Mouse (Mus musculus) liver, embryonic 11.5 days (tissue): ENCODE data around the gene Abhd17c. TPM values are rescaled to one million over a fixed set of nuclear protein-coding genes. Genes with fewer than 3 reads are reported as not detected.

Experiments used
- ATAC-seq: fragments of 200-750 bp; cut with Nextera tagmentation; replicated peaks from 2 replicates; pipeline ENCODE4 v1.8.0; 2017; ENCODE audit warnings: moderate number of reproducible peaks, mild to moderate bottlenecking, moderate TSS enrichment, moderate library complexity; ENCODE audit not compliant: low FRiP score
- DNase-seq: peaks from one replicate; pipeline ENCODE4 v3.0.0-alpha.2; 2017; ENCODE audit warnings: low spot score
- H3K27ac ChIP-seq: fragments of 300-500 bp; sonication (generic); 2 replicates; pipeline ENCODE4 v1.5.1; 2014; ENCODE audit warnings: mild to moderate bottlenecking, low read depth, low read length, control low read depth
- H3K27me3 ChIP-seq: fragments of 300-500 bp; sonication (generic); replicated peaks from 2 replicates; pipeline ENCODE4 v1.6.1; 2014; ENCODE audit warnings: low read length, mixed read lengths; ENCODE audit not compliant: control insufficient read depth, insufficient read depth
- H3K36me3 ChIP-seq: fragments of 300-500 bp; sonication (generic); 2 replicates; pipeline ENCODE4 v1.6.1; 2014; ENCODE audit warnings: mild to moderate bottlenecking, low read length, moderate library complexity, mixed read lengths; ENCODE audit not compliant: control insufficient read depth, insufficient read depth
- H3K4me1 ChIP-seq: fragments of 300-500 bp; sonication (generic); replicated peaks from 2 replicates; pipeline ENCODE4 v1.6.1; 2014; ENCODE audit warnings: low read length, mixed read lengths; ENCODE audit not compliant: control insufficient read depth, insufficient read depth
- H3K4me2 ChIP-seq: fragments of 300-500 bp; sonication (generic); 2 replicates; pipeline ENCODE4 v1.6.1; 2014; ENCODE audit warnings: mild to moderate bottlenecking, control low read depth, moderate library complexity
- H3K4me3 ChIP-seq: fragments of 300-500 bp; sonication (generic); 2 replicates; pipeline ENCODE4 v1.5.1; 2014; ENCODE audit warnings: low read depth, low read length, control low read depth
- H3K9ac ChIP-seq: fragments of 300-500 bp; sonication (generic); 2 replicates; pipeline ENCODE4 v1.6.1; 2014; ENCODE audit warnings: low read depth, low read length, control low read depth
- H3K9me3 ChIP-seq: fragments of 300-500 bp; sonication (generic); 2 replicates; pipeline ENCODE4 v1.6.1; 2016; ENCODE audit warnings: low read length, inconsistent platforms, mixed read lengths; ENCODE audit not compliant: control insufficient read depth
- WGBS: fragments of 180-500 bp; shearing (Covaris S2); extraction: QIAGEN DNeasy Blood & Tissue Kit; methylation state at CpG from one replicate; pipeline ENCODE4 v1.1.7; 2014; 5-methylcytosine and 5-hydroxymethylcytosine counted together
- polyA plus RNA-seq: library from polyadenylated mRNA; unstranded; fragments of >200 nt; fragmentation: Nextera tagmentation; extraction: Ambion mirVana; gene quantifications from 2 replicates; pipeline ENCODE4 v1.2.1, GENCODE M21; 2014

Gene Abhd17c
- polyA plus RNA-seq, 1 experiment from 2014 or later, result 41.3 TPM

DNA sequence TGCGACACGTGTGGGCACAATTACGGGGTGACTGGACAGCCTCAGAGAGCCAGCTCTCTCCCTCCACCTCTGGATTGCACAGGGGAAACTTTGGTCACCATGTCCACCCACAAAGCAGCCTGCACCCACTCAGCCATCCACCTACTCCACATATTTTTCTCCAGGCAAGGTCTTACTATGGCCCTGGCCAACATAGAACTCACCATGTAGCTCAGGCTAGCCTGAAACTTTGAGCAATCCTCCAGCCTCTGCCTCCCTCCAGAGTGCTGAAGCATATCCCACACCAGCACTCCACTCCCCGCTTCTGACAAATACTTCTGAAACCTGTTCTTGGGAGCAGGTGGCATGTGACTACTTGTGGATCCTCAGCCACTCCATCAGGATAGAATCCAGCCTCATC, 1.9 kb downstream of the Abhd17c start:
- Histone ChIP-seq H3K4me2 (peak overlapping the region; percentile 93), H3K36me3 (0 out of 2 replicates have a peak, but pooled peaks cover 2% of the 10 kb centered on the region), H3K27me3 (no peaks in the 10 kb centered on the region), H3K4me3 (peak overlapping the region; percentile 92), H3K9me3 (no peaks in the 10 kb centered on the region), H3K27ac (no peak overlapping the region), H3K4me1 (peaks cover 42% of the 10 kb centered on the region), H3K9ac (peak overlapping the region; percentile 10; the same call in 1 of the 2 replicates)
- ATAC-seq (no peak), DNase-seq (no peak)
- WGBS, result 66% methylated on average over 4 of the region's 4 CpGs

DNA sequence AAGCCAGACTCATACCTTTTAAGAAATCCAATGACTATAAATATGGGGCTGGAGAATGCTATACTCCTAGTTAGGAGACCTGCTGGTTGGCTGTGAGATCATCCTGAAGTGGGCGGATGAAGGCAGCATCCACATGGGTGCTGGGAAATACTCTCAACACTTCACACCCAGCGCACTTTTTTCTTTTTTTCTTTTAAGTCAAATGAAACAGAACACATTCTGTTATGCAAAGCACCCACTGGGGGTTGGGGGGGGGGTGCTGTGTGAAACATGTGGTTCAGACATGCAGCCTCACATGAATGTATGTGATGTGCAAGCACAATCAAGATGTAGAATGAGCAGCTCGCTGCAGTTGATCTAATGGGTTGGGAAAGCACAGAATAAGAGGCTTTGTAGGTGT, 2.8 kb downstream of the Abhd17c start:
- DNase-seq (no peak), ATAC-seq (no peak)
- 84% methylated on average over 3 of the region's 3 CpGs for WGBS
- Histone ChIP-seq H3K9me3 (no peaks in the 10 kb centered on the region), H3K4me2 (no peak overlapping the region), H3K27me3 (no peaks in the 10 kb centered on the region), H3K27ac (no peak overlapping the region), H3K4me1 (peaks cover 50% of the 10 kb centered on the region), H3K4me3 (no peak overlapping the region), H3K36me3 (0 out of 2 replicates have a peak, but pooled peaks cover 2% of the 10 kb centered on the region), H3K9ac (no peak overlapping the region)

DNA sequence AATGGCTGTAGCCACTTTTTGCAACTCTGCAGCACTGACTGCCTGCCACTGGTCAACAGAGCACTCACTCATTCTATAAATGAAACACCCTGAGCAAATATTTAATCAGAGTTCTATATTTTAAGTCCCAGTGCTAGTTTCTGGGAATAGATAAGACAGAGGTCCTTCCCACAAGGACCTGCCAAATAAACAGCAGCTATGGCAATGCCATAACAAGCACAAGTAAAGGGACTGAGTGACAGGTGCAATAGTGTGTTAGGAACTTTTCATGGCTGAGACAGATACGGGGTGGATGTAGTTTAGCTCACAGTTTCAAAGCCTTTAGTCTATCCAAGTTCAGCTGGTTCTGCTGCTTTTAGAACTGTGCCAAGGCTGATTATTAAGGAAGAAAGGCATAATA, 3.9 kb downstream of the Abhd17c start:
- no peak overlapping the region for H3K27ac ChIP-seq
- no peak overlapping the region for H3K4me3 ChIP-seq
- H3K4me2 ChIP-seq, result no peak overlapping the region
- 83% methylated on average over 1 of the region's 1 CpGs for WGBS
- no peaks in the 10 kb centered on the region for H3K9me3 ChIP-seq
- DNase-seq, result no peak
- H3K36me3 ChIP-seq, result 0 out of 2 replicates have a peak, but pooled peaks cover 2% of the 10 kb centered on the region
- H3K4me1 ChIP-seq, result peaks cover 58% of the 10 kb centered on the region
- no peak overlapping the region for H3K9ac ChIP-seq
- no peaks in the 10 kb centered on the region for H3K27me3 ChIP-seq
- no peak for ATAC-seq

DNA sequence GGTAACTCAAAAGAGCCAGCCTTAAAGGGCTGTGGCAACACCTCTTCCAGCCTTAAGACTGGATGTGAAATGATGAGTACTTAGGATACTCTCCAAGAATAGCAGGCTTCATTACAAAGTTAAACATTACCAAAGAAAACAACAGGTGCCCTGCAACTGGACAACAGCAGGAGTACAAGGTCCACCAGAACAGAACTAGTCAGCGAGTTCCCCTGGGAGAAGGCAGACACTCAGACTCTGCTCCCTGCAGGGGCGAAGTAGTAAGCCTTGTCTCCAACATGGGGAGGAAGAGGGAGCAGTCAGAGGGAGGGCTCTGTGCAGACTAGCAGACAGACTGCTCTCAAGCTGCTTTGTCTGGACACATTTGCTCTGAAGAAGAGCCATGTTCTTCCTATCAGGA, 6.1 kb downstream of the Abhd17c start:
- Histone ChIP-seq H3K36me3 (0 out of 2 replicates have a peak, but pooled peaks cover 2% of the 10 kb centered on the region), H3K27me3 (no peaks in the 10 kb centered on the region), H3K27ac (no peak overlapping the region), H3K4me1 (peaks cover 60% of the 10 kb centered on the region), H3K4me3 (no peak overlapping the region), H3K9ac (no peak overlapping the region), H3K9me3 (no peaks in the 10 kb centered on the region), H3K4me2 (peak overlapping the region; percentile 13)
- DNase-seq, result no peak
- 64% methylated on average over 2 of the region's 2 CpGs for WGBS
- peak; percentile 46; the same call in 1 of the 2 replicates for ATAC-seq

DNA sequence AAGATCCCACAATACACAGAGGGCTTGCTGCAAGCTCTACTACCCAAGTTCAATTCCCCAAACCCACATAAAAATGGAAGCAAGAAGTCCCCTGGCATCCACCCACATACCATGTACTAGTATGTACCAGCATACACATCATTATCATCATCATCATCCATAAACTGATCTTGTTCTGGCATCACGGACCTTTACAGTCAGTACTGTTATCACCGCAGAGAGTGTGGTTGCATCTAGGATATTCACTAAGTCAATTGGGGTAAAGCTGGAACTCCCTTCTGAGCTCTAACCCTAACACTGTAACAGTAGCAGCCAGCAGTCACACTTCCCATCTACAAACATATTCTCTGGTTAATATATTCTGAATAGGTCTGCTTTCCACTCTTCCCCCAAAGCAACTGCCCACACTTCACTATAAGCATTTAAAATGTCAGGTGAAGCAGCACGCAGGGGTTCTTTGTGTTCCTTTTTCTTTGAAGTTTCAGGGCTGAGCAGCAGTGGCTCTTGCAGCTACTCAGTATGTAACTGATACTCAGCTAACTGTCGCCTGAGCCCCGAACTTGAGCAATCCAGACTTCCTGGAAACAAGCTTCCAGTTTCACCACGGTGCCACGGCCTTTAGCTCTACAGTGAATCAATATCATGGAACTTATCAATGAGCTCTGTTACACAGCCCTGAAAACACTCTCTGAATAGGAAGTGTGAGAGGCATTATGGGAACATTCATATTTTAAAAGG, 8.8 kb downstream of the Abhd17c start:
- peaks cover 49% of the 10 kb centered on the region for H3K4me1 ChIP-seq
- H3K4me3 ChIP-seq, result no peak overlapping the region
- H3K36me3 ChIP-seq, result no peaks in the 10 kb centered on the region
- peak overlapping the region; percentile 26 for H3K4me2 ChIP-seq
- DNase-seq (no peak), ATAC-seq (no peak)
- 0 out of 2 replicates have a peak overlapping the region, but pooled peaks have one; percentile 20 for H3K27ac ChIP-seq
- WGBS, result 38% methylated on average over 7 of the region's 7 CpGs
- no peaks in the 10 kb centered on the region for H3K9me3 ChIP-seq
- no peak overlapping the region for H3K9ac ChIP-seq
- H3K27me3 ChIP-seq, result no peaks in the 10 kb centered on the region

DNA sequence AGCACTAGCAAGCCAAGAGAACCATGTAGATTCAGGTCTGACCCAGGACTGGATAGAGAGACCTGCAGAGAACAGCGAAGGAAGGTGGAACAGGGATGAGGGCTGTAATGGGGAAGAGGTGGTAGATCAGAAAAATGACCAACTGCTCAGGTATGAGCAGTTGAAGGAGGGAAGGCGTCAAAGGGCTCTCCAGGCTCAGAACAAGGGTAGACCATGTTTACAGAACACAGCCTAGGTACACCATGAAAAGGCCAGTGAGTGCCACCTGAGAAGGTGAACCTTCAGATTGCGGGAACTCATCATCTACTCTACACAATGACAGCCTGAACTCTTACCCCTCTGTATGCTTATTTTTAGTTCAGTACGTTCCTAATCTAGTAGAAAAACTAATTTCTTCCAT, 9.5 kb downstream of the Abhd17c start:
- Histone ChIP-seq H3K4me3 (no peak overlapping the region), H3K4me2 (no peak overlapping the region), H3K9me3 (no peaks in the 10 kb centered on the region), H3K9ac (no peak overlapping the region), H3K36me3 (no peaks in the 10 kb centered on the region), H3K27me3 (no peaks in the 10 kb centered on the region), H3K4me1 (peaks cover 46% of the 10 kb centered on the region), H3K27ac (no peak overlapping the region)
- ATAC-seq, result no peak
- 84% methylated on average over 4 of the region's 4 CpGs for WGBS
- no peak for DNase-seq

DNA sequence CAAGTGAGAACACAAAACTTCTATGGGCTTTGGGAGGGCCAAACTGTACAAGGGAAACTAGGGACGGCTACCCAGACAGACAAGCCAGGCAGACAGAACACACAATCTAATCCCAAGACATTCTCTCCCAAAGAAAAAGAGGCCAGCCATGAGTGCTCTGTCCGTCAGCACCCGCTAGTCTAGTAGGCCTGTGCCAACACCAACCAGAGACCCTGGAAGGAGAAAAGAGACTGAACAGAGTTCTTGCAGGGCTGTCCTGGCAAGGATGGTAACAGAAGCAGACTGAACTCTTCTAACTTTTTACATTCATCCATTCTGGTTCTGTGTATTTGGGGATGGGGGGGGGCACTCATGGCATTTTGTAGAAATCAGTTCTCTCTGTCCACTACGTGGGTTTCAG, 12.1 kb downstream of the Abhd17c start:
- ATAC-seq (no peak), DNase-seq (no peak)
- 67% methylated on average over 4 of the region's 4 CpGs for WGBS
- Histone ChIP-seq H3K4me1 (peaks cover 32% of the 10 kb centered on the region), H3K27ac (no peak overlapping the region), H3K27me3 (no peaks in the 10 kb centered on the region), H3K4me3 (no peak overlapping the region), H3K9me3 (no peaks in the 10 kb centered on the region), H3K9ac (no peak overlapping the region), H3K4me2 (no peak overlapping the region), H3K36me3 (no peaks in the 10 kb centered on the region)

DNA sequence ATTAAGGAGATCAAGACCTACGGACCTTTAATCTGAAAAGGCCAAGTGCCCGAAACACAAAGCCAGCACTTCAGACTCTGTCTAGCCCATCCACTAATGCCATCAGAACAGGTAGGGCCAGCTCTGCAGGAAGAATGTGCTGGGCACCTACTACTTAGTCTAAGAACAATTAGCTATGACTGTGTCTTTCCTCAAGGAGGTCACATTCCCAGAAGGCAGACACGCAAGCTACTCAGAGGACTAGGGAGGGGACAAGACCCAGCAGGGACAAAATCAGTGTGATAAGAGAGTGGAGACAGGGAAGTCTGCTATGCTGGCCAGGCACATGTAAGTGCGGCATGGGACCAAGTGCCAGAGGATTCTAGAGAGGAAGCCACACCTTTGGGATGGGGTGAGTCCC, 13.0 kb downstream of the Abhd17c start:
- Histone ChIP-seq H3K9me3 (no peaks in the 10 kb centered on the region), H3K4me2 (no peak overlapping the region), H3K36me3 (no peaks in the 10 kb centered on the region), H3K27ac (no peak overlapping the region), H3K27me3 (no peaks in the 10 kb centered on the region), H3K4me1 (peaks cover 25% of the 10 kb centered on the region), H3K4me3 (no peak overlapping the region), H3K9ac (no peak overlapping the region)
- DNase-seq (no peak), ATAC-seq (no peak)
- 74% methylated on average over 4 of the region's 4 CpGs for WGBS

DNA sequence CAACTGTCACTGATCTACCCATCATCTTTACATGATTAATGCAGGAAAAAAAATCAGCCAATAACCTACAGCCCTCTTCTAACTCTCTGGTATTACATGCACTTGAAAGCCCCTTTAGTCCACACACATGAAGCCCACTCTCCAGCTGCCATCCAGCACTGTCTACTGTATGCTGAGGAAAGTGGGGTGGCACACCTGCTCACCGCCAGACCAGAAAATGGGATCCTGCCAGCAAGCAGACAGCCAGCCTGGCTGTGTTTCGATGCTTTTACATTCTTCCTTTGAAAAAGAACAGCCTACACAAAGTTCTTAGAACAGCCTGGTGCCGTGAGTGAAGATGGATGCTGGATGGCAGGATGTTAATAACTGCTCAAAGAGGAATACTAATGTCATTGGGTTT, 13.9 kb downstream of the Abhd17c start:
- H3K4me1 ChIP-seq, result peaks cover 22% of the 10 kb centered on the region
- no peak overlapping the region for H3K9ac ChIP-seq
- DNase-seq (no peak), ATAC-seq (no peak)
- no peak overlapping the region for H3K4me3 ChIP-seq
- no peaks in the 10 kb centered on the region for H3K27me3 ChIP-seq
- no peak overlapping the region for H3K4me2 ChIP-seq
- no peak overlapping the region for H3K27ac ChIP-seq
- H3K36me3 ChIP-seq, result no peaks in the 10 kb centered on the region
- no peaks in the 10 kb centered on the region for H3K9me3 ChIP-seq
- 86% methylated on average over 3 of the region's 3 CpGs for WGBS
